Mouse (Mus musculus) embryonic facial prominence, embryonic 13.5 days (tissue): Measurements from ENCODE around the gene Smtnl1. TPM values are rescaled to one million over a fixed set of nuclear protein-coding genes. Genes with fewer than 3 reads are reported as not detected.

ENCODE experiments used
- ATAC-seq: fragments of 200-750 bp; cut with Nextera tagmentation; 2 replicates; pipeline ENCODE4 v1.8.0; 2017; ENCODE audit warnings: low read depth; ENCODE audit not compliant: insufficient number of reproducible peaks, insufficient read depth, low FRiP score, low TSS enrichment
- H3K27ac ChIP-seq: fragments of 300-500 bp; sonication (generic); 2 replicates; pipeline ENCODE4 v1.5.1; 2015; ENCODE audit warnings: moderate library complexity, mild to moderate bottlenecking, inconsistent platforms
- H3K27me3 ChIP-seq: fragments of 300-500 bp; sonication (generic); 2 replicates; pipeline ENCODE4 v1.6.1; 2015; ENCODE audit warnings: mild to moderate bottlenecking, inconsistent platforms
- H3K36me3 ChIP-seq: fragments of 300-500 bp; sonication (generic); 2 replicates; pipeline ENCODE4 v1.6.1; 2015; ENCODE audit warnings: mild to moderate bottlenecking, inconsistent platforms
- H3K4me1 ChIP-seq: fragments of 300-500 bp; sonication (generic); 2 replicates; pipeline ENCODE4 v1.6.1; 2015; ENCODE audit warnings: inconsistent platforms
- H3K4me2 ChIP-seq: fragments of 300-500 bp; sonication (generic); 2 replicates; pipeline ENCODE4 v1.6.1; 2015; ENCODE audit warnings: moderate library complexity, mild to moderate bottlenecking, inconsistent platforms
- H3K4me3 ChIP-seq: fragments of 300-500 bp; sonication (generic); 2 replicates; pipeline ENCODE4 v1.5.1; 2015; ENCODE audit warnings: mild to moderate bottlenecking, inconsistent platforms
- H3K9ac ChIP-seq: fragments of 300-500 bp; sonication (generic); 2 replicates; pipeline ENCODE4 v1.6.1; 2015; ENCODE audit warnings: mild to moderate bottlenecking, inconsistent platforms
- H3K9me3 ChIP-seq: fragments of 300-500 bp; sonication (generic); 2 replicates; pipeline ENCODE4 v1.6.1; 2016; ENCODE audit warnings: inconsistent platforms
- WGBS: fragments of 180-500 bp; shearing (Covaris S2); methylation state at CpG from one replicate; pipeline ENCODE4 v1.1.7; 2015; ENCODE audit warnings: mixed read lengths; 5-methylcytosine and 5-hydroxymethylcytosine counted together
- polyA plus RNA-seq: library from polyadenylated mRNA; unstranded; fragments of >200 nt; fragmentation: Nextera tagmentation; extraction: Ambion mirVana; gene quantifications from 2 replicates; pipeline ENCODE4 v1.2.1, GENCODE M21; 2015

The Smtnl1 gene
- polyA plus RNA-seq, 1 experiment from 2014 or later: 0.18 TPM

GRCm38 (mm10) chr2:84851130-84852040 lies 28.9 kb upstream of the Smtnl1 start:
- Histone ChIP-seq H3K36me3 (peaks cover 44% of the 10 kb centered on the region), H3K27ac (no peak overlapping the region), H3K9ac (peak overlapping the region; percentile 36; the same call in 1 of the 2 replicates), H3K27me3 (no peaks in the 10 kb centered on the region), H3K9me3 (no peaks in the 10 kb centered on the region), H3K4me1 (peaks cover 9% of the 10 kb centered on the region; the same call in 1 of the 2 replicates), H3K4me3 (no peak overlapping the region), H3K4me2 (peak overlapping the region; percentile 37)
- ATAC-seq: no peak
- WGBS: 34% methylated on average over 23 of the region's 23 CpGs

DNA sequence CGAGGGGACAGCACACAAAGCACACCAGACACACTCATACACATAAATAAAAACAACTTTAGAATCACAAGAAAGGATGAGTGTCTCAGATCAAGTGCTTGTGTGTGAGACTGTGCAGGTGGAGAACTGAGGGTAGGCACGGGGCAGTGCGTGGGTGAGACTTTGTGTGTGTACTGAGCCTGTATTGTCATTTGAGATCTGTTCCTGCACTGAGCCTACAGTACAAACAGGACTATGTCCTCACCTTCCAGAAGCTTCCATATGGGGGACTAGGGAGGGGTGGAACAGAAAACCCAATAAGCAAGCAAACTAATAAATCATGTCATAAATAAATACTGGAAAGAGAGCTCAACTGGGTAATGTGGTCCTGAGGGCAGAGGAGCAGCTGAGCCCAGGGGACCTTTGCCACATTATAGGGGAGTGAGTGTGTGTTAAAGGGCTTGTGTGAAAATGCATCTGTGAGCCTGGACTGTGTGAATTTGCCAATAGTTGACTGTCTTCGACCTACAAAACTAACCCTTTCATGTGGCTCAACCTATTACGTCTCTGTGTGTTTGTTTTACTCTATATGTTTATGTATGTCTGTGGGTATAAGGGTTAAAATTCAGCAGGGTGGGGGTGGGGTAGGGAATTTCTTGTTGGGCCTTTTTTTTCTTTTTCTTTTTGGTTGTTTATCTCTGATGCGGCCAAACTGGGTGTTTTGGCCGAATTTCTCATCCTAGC lies 28.1 kb upstream of the Smtnl1 start:
- ATAC-seq: no peak
- Histone ChIP-seq H3K9me3 (no peaks in the 10 kb centered on the region), H3K27ac (no peak overlapping the region), H3K9ac (peak overlapping the region; percentile 36; the same call in 1 of the 2 replicates), H3K4me2 (peak overlapping the region; percentile 37), H3K27me3 (no peaks in the 10 kb centered on the region), H3K4me1 (peaks cover 10% of the 10 kb centered on the region; the same call in 1 of the 2 replicates), H3K36me3 (peaks cover 43% of the 10 kb centered on the region), H3K4me3 (no peak overlapping the region)
- WGBS: 63% methylated on average over 7 of the region's 7 CpGs

GRCm38 (mm10) chr2:84845226-84845625 lies 22.8 kb upstream of the Smtnl1 start:
- no peak overlapping the region for H3K9ac ChIP-seq
- H3K4me1 ChIP-seq: peaks cover 27% of the 10 kb centered on the region
- ATAC-seq: no peak
- H3K4me2 ChIP-seq: no peak overlapping the region
- no peak overlapping the region for H3K27ac ChIP-seq
- H3K9me3 ChIP-seq: no peaks in the 10 kb centered on the region
- no peak overlapping the region for H3K4me3 ChIP-seq
- H3K27me3 ChIP-seq: no peaks in the 10 kb centered on the region
- H3K36me3 ChIP-seq: peaks cover 13% of the 10 kb centered on the region
- 67% methylated on average over 1 of the region's 1 CpGs for WGBS

DNA sequence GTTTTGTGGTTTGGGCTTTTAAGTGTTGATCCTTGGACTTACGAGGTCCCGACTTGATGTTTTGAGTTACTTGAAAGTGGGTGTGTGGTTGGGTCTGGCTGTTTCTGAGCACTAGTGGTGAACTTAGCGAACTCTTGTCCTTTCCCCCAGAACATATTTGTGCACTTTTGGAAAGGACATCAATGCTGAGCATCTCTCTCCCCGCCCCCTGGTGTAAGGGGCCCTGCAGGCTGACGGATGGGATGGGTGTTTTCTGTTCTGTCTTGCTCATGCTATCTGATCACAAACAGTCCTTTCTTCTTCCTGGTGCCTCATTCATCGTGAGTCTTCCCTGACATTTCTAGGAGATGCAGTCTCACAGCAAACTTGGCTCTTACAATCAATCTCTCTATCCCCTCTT lies 21.2 kb upstream of the Smtnl1 start:
- H3K9me3 ChIP-seq: no peaks in the 10 kb centered on the region
- no peaks in the 10 kb centered on the region; the same call in 1 of the 2 replicates for H3K36me3 ChIP-seq
- ATAC-seq: no peak
- H3K9ac ChIP-seq: no peak overlapping the region
- H3K4me3 ChIP-seq: no peak overlapping the region
- no peak overlapping the region for H3K27ac ChIP-seq
- peaks cover 35% of the 10 kb centered on the region for H3K4me1 ChIP-seq
- H3K4me2 ChIP-seq: no peak overlapping the region
- H3K27me3 ChIP-seq: peaks cover 2% of the 10 kb centered on the region
- 74% methylated on average over 6 of the region's 6 CpGs for WGBS

GRCm38 (mm10) chr2:84841905-84842304 lies 19.5 kb upstream of the Smtnl1 start:
- Histone ChIP-seq H3K4me1 (peaks cover 40% of the 10 kb centered on the region), H3K27ac (no peak overlapping the region), H3K4me3 (0 out of 2 replicates have a peak overlapping the region, but pooled peaks have one; percentile 71), H3K27me3 (peaks cover 6% of the 10 kb centered on the region), H3K9ac (no peak overlapping the region), H3K9me3 (no peaks in the 10 kb centered on the region), H3K4me2 (peak overlapping the region; percentile 94), H3K36me3 (no peaks in the 10 kb centered on the region)
- no peak for ATAC-seq

- H3K4me1 ChIP-seq: peaks cover 40% of the 10 kb centered on the region
- ATAC-seq: no peak
Observed at GRCm38 (mm10) chr2:84840748-84841563, 18.5 kb upstream of the Smtnl1 start.

DNA sequence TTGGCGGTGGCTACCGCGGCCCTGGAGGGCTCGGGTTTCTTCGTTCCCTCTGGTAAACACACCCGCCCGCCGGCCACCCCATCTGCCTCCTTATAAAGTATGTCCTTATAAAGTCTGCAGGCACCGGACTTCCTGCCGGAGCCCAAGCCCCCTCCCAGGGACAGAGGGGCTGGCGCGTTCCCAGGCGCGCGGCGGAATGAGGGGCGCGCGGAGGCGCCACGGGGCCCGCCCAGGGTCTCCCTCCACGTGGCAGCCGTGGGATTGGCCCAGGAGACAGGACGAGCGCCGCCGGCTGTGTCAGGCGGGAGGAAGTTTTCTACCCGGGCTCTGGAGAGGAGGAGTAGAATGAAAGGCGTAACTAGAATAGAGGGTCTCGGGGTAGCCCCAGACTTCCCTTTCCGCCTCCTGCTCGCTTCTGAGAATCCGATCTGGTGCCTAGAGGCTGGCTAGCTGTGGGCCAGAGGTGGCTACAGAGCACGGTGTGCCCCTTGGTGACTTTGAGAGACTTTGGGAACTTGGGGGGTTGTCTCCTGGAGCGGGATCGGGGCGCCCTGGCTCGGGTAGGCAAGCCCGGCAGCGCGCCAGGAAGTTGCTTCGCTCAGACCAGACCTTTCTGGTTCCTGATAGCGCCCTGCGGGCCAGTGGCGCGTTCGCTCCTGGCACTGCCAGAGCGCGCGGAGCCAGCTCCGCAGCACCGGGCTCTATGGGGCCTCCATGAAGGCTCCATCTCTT lies 17.7 kb upstream of the Smtnl1 start:
- H3K4me3 ChIP-seq: peak overlapping the region; percentile 71
- H3K9ac ChIP-seq: peak overlapping the region; percentile 87
- no peaks in the 10 kb centered on the region for H3K36me3 ChIP-seq
- H3K27me3 ChIP-seq: peaks cover 10% of the 10 kb centered on the region
- under 1% methylated on average over 54 of the region's 54 CpGs for WGBS
- peaks cover 35% of the 10 kb centered on the region for H3K4me1 ChIP-seq
- peak; percentile 83 for ATAC-seq
- H3K9me3 ChIP-seq: no peaks in the 10 kb centered on the region
- H3K27ac ChIP-seq: peak overlapping the region; percentile 93
- H3K4me2 ChIP-seq: peak overlapping the region; percentile 94

More at GRCm38 (mm10) chr2:84840748-84841563, 18.5 kb upstream of the Smtnl1 start:
- Histone ChIP-seq H3K27me3 (peaks cover 6% of the 10 kb centered on the region), H3K4me2 (peak overlapping the region; percentile 94), H3K9me3 (no peaks in the 10 kb centered on the region), H3K36me3 (no peaks in the 10 kb centered on the region), H3K9ac (peak overlapping the region; percentile 87), H3K4me3 (peak overlapping the region; percentile 71), H3K27ac (peak overlapping the region; percentile 93)
- WGBS: 6% methylated on average over 17 of the region's 17 CpGs

GRCm38 (mm10) chr2:84838993-84839980 lies 16.8 kb upstream of the Smtnl1 start:
- ATAC-seq: peak; percentile 5; the same call in 1 of the 2 replicates
- WGBS: under 1% methylated on average over 47 of the region's 47 CpGs
- H3K4me2 ChIP-seq: peak overlapping the region; percentile 94
- peaks cover 35% of the 10 kb centered on the region for H3K4me1 ChIP-seq
- peak overlapping the region; percentile 93 for H3K27ac ChIP-seq
- H3K9me3 ChIP-seq: no peaks in the 10 kb centered on the region
- H3K9ac ChIP-seq: peak overlapping the region; percentile 87
- peaks cover 10% of the 10 kb centered on the region for H3K27me3 ChIP-seq
- peak overlapping the region; percentile 71 for H3K4me3 ChIP-seq
- H3K36me3 ChIP-seq: no peaks in the 10 kb centered on the region

DNA sequence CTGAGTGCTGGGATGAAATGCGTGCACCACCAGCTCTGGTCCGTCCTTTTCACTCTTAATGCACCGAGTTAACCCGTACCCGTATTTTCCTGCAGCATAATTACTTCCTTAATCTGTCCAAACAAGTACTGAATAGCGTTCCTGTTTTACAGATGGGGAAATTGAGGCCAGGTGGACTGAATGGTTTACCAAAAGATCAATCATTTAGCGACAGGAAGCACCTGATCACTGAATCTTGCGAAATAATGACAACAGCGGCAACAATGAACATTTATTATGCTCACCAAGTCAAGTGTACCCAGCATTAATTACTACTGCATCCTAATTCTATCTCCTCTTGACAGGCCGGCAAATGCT lies 16.1 kb upstream of the Smtnl1 start, which contains the start of gene Slc43a1:
Gene Slc43a1 (plus strand): TSS at position 258 of the 357 bp plus-strand sequence.
- Histone ChIP-seq H3K4me2 (peak within 1 kb of the TSS; percentile 94), H3K4me1 (peaks cover 30% of the 10 kb centered on the region), H3K36me3 (no peaks in the 10 kb centered on the region), H3K27me3 (peaks cover 10% of the 10 kb centered on the region), H3K27ac (peak within 1 kb of the TSS; percentile 93), H3K9me3 (no peaks in the 10 kb centered on the region), H3K9ac (peak within 1 kb of the TSS; percentile 87), H3K4me3 (peak within 1 kb of the TSS; percentile 71)
- ATAC-seq: no peak
- WGBS: 12% methylated on average over 10 of the region's 10 CpGs
